Mouse (Mus musculus) layer of hippocampus, postnatal 36 days (tissue): ENCODE data around the gene Tap2. TPM values are rescaled to one million over a fixed set of nuclear protein-coding genes. Genes with fewer than 3 reads are reported as not detected.
"Not testable (repeated sequence)": the region's sequence is repeated elsewhere in the genome, so short reads cannot be mapped to it uniquely, and the experiment has no call there.

Experiments
- DNase-seq, 2 experiments: peaks; one replicate each; pipeline ENCODE4 v3.0.0; 2022
- total RNA-seq, 2 experiments: library from RNA; stranded (reverse); gene quantifications; 2 replicates each; pipeline ENCODE4 v1.2.3; 2021

The Tap2 gene
- total RNA-seq, 2 experiments from 2014 or later, result 8.5 to 10.3 TPM

DNA sequence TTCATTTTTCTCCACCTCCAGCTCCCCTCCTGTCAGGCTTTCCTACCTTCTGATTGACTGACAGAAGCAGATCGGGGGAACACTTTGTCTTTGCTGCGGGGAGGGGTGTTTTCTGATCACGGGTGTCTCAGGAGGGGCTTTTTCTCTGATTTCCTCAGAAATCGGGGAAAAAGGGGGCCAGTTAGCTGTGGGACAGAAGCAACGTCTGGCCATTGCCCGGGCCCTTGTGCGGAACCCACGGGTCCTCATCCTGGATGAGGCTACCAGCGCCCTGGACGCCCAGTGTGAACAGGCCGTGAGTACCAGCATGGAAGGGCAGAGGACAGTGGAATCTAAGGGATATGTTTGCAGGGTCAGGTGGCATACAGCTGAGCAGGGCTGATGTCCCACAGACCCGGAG is 11.8 kb downstream of the Tap2 start:
- no peak for DNase-seq

DNA sequence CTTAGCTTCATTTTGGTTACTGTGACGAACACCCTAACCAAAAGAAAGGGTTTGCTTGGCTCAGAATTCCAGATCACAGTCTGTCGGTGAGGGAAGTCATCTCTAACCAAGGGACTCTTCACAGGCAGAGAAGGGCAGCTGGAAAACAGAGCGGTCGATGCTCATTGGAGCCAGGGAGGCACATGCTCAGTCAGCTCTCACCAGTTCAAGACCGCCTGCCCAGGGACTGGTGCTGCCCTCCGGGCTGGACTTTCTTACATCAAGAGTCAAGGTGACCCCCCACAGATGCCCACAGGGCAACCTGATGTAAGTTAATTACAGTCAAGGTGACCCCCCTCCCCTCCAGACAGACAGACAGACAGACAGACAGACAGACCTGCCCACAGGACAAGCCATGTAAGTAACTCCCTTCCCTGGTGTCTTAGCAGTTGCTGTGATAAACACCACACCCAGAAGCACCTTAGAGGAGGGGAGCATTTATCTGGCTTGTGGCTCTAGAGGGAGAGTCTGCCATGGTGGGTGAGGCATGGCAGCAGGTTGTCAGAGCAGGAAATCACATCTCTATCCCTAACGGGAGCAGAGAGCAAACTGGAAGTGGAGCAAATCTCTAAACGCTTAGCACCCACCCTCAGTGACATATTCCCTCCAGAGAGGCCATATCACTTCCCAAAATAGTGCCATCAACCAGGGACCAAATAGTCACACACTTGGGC is 14.0 kb downstream of the Tap2 start:
- no peak for DNase-seq

DNA sequence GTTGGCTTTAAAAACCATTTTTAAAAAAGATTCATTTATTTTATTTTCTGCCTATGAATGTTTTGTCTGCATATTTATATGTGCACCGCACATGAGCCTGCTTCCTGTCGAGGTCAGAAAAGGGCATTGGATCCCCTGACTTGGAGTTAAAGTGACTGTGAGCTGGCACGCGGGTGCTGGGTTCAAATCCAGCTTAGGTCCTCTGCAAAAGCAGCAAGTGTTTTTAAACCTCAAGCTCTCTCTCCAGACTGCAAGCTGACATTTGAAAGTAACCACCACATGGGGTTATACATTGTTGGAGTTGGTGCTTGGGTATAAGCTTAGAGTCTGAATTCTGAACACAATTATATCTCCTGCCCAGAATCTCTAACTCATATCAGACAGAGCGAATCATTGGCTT is 14.7 kb downstream of the Tap2 start:
- no peak for DNase-seq

DNA sequence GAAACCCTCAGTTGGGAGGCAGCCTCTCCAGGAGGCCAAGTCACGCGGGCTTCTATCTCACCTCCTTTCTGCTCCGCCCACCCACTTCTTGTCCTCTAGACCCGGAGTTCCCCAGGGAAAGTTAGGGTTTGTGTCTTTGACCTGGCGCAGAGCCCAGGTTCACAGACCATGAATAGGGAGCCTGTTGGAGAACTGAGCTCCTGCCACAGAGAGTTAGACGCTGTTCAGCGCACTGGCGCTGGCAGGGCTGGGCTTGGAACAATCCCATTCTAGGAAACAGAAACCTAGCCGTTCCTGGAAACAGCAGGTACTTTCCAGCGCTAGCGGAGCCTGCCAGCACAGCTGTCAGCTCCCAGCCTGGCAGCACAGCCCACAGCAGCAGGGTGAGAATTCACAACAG is 15.3 kb downstream of the Tap2 start:
- peak in 1 of 2 experiments; percentile 23 for DNase-seq

DNA sequence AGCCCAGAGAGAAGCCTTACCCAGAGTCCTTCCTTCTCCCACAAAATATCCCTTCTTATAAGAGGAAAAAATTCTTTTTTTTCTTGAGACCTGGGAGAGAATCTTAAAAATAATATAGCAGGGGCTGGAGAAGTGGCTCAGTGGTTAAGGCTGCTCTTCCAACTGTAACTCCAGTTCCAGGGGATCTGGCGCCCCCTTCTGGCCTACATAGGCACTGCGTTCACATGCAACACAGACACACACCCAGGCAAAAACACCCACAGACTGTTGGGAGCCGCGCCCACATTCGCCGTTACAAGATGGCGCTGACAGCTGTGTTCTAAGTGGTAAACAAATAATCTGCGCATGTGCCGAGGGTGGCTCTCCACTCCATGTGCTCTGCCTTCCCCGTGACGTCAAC is 15.8 kb downstream of the Tap2 start:
- DNase-seq, result not testable (repeated sequence)

DNA sequence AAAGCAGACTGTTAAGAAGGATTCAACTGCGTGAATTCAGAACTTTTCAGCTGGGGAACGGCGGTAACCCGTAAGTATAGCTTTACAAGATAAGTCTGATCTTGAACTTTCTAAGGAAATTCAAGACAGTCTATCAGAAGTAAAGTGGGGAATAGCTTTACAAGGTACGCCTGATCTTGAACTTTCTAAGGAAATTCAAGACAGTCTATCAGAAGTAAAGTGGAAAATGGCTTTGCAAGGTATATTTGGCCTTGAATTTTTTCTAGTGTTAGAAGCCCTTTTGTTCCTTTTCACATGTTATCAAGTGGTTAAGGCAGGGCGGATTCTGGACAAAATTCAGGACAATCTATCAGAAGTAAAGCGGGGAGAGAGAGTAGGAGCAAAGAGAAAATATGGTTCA is 16.5 kb downstream of the Tap2 start:
- DNase-seq, result not testable (repeated sequence)

DNA sequence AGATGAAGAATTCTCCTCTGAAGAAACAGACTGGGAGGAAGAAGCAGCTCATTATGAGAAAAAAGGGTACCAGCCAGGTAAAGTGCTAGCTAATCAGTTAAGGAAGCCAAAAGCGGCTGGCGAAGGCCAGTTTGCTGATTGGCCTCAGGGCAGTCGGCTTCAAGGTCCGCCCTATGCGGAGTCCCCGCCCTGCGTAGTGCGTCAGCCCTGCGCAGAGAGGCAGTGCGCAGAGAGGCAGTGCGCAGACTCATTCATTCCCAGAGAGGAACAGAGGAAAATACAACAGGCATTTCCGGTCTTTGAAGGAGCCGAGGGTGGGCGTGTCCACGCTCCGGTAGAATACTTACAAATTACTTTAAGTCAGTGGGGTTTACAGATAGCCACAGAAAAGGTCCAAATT is 17.1 kb downstream of the Tap2 start:
- not testable (repeated sequence) for DNase-seq

DNA sequence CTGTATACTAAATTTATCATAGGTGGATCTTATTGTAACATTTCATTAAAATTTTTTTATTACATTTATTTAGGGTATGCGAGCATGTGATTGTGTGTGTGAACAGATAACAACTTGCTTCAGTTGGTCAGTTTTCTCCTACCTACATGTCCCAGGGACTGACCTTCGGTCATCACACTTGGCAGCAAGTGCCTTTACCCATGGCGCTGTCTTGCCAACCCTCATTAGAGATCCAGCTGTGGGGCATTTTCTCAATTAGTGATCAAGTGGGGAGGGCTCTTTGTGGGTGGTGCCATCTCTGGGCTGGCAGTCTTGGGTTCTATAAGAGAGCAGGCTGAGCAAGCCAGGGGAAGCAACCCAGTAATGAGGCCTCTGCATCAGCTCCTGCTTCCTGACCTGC is 21.5 kb downstream of the Tap2 start:
- no peak for DNase-seq

DNA sequence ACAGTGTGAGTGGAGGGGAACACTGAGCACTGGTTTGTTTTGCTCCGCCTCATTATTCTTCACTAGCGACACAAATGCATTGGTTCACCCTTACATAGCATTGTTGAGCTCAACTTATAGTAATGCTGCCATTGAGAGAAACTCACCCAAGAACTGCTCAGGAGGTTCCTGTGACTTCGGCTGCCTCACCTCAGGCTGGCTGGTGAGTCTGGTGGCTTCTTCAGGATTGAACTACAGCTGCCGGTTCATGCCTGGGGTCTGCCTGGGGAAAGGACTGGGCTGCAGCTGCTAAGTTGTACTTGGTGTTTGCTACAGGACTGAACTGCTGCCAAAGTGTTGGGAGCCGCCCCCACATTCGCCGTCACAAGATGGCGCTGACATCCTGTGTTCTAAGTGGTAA is 22.1 kb downstream of the Tap2 start:
- DNase-seq, result no peak

DNA sequence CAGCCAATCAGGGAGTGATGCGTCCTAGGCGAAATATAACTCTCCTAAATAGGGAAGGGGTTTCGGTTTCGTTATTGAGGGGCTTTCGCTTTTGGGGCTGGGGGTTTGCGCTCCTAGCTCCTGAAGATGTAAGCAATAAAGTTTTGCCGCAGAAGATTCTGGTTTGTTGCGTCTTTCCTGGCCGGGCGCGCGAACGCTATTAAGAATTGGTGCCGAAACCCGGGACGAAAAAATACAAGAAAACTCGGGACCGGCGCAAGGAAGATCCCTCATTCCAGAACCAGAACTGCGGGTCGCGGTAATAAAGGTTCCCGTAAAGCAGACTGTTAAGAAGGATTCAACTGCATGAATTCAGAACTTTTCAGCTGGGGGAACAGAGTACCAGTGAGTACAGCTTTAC is 22.6 kb downstream of the Tap2 start:
- not testable (repeated sequence) for DNase-seq

DNA sequence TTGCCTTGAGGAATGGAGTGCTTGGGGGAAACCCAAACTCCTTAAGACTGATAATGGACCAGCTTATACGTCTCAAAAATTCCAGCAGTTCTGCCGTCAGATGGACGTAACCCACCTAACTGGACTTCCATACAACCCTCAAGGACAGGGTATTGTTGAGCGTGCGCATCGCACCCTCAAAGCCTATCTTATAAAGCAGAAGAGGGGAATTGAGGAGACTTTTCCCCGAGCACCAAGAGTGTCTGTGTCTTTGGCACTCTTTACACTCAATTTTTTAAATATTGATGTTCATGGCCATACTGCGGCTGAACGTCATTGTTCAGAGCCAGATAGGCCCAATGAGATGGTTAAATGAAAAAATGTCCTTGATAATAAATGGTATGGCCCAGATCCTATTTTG is 27.6 kb downstream of the Tap2 start:
- not testable (repeated sequence) for DNase-seq

DNA sequence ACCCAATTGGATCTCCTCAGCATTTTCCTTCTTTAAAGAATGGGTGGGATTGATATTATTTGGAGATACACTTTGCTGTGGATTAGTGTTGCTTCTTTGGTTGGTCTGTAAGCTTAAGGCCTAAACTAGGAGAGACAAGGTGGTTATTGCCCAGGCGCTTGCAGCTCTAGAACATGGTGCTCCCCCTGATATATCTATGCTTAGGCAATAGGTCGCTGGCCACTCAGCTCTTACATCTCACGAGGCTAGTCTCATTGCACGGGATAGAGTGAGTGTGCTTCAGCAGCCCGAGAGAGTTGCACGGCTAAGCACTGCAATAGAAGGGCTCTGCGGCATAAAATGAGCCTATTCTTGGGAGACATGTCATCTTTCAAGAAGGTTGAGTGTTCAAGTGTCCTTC is 28.7 kb downstream of the Tap2 start:
- not testable (repeated sequence) for DNase-seq

DNA sequence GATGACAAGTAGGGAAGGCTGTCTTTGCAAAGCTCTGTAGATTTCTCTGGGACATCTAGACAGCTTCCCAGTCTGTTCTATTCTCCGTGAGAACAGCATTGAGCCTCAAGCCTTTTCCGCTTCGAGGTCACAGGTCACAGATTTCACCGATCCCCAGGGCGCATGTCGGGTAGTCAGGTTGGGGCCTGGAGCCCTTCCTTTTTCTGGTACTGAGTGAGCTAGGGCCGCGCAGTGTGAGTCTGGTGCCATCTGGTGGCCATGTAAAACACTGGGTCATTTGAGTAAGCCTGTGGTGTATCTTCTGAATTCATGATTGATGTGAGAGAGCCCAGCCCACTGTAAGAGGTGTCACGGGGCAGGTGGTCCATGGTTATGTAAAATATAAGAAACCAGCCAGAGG is 31.6 kb downstream of the Tap2 start:
- DNase-seq, result peak; percentile 64 to 66

DNA sequence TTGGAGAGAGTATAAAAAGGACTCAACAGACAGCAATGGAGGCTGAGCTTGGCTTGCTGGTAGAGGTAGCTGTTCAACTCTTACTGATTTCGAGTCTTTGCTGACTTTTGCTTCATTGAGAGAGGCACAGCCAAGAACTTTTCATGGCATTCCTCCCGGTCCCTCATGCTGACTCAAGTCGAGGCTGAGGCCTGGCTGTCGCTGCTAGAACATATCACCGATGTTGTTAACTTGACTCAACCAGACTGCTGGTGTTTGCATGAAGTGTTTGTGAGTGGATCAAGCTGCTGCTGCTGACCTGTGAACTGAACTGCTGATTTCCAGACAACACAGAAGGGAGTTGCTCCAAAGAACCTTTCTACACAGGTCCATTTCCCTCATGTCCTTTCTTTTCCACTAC is 33.4 kb downstream of the Tap2 start:
- no peak for DNase-seq

DNA sequence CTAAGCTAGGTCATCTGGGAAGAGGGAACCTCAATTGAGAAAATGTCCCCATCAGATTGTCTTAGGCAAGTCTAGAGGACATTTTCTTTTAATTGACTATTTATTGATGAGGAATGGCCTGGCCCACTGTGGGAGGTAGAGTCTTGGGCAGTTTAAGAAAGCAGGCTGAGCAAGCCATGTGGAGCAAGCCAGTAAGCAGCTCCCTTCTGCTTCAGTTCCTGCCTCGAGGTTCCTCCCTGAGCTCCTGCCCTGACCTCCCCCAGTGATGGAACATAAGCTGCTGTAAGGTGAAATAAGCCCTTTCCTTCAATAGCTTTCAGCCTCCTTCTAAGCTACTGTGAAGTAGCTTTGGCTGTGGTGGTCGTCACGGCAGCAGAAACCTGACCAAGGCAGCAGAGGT is 34.4 kb downstream of the Tap2 start:
- no peak for DNase-seq

DNA sequence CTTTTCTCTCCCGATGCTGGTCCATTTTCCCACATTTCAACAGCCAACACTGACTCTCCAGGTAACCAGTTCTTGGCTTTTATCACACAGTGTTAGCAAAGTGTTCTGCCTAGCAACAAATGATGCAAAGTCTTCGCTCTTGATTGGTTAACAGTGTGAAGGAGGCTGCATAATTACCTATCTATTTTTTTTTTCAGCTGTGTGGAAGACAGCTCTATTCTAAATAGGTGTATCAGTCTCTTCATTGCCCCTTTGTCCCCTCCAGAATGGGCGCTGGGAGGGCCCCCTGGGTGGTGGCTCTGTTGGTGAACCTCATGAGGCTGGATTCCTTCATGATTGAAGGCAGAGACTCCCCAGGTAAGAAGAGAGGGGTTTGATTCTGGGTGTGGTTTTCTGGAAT is 35.4 kb downstream of the Tap2 start, which contains the start of gene H2-Ob:
TSS of gene H2-Ob (plus strand) at position 198 of the 400 bp plus-strand sequence.
- DNase-seq, result no peak

DNA sequence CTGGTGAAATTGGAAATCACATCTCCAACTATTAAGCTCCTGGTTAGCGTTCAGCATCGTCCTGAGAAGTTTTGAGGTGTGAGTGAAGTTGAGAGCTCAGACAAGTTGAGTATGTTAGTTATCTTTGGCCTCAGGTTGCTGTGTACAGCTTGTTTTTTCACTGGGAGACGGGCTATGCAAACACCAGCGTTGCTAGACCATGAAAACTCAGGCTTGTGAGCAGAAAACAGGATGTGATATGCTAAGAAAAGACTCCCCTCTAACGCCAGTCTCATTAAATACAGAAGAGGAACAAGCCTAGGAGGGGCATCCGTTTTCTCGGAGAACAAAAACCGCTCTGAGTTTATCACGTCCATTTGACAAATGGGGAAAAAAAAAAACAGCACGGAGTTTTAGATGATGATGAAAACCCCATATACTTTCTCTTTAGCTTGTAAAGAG is 36.3 kb downstream of the Tap2 start:
- DNase-seq, result no peak

DNA sequence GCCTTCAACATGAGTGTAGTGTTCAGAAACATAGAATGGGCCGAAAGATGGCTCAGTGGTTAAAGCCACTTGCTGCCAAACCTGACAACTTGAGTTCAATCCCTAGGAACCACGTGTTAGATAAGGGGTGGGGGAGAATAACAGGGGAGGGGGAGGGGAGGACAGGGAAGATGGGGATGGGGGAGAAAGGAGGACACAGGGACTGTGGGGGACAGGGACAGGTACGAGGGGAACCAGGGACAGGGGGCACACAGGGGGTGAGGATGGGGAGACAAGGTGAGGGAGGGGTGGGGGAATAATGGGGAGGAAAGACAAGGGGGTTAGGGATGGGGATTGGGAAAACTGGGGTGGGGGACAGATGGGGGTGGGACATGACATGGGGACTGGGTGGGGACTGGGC is 37.0 kb downstream of the Tap2 start:
- no peak for DNase-seq

DNA sequence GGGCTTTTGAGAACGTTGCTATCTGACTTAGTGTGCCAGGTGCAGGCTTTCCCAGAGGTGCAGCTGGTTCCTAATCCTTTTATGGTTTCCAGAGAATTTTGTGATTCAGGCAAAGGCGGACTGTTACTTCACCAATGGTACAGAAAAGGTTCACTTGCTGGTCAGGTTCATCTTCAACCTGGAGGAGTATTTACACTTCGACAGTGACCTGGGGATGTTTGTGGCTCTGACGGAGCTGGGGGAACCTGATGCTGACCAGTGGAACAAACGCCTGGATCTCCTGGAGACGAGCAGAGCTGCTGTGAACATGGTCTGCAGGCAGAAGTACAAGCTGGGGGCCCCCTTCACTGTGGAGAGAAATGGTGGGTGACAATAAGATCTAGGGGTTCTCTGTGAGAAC is 37.6 kb downstream of the Tap2 start:
- DNase-seq, result no peak

DNA sequence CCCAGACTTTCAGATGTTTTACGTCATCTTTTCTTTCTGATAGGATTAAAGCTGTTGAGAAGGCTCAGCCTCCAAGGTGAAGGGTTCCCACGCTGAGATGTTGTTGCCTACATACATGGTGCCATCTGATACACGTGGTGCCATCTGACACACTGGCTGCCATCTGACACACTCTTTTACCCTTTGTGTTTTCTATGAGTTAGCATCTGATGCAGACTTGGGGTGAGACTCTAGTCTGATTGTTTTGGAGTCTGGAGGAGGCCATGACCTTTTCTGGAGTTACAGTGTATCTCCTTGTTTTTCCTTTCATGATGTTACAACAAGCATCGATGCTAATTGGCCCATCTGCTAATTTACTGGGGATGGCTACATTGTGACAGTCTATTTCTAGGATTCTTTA is 41.3 kb downstream of the Tap2 start:
- DNase-seq, result no peak

DNA sequence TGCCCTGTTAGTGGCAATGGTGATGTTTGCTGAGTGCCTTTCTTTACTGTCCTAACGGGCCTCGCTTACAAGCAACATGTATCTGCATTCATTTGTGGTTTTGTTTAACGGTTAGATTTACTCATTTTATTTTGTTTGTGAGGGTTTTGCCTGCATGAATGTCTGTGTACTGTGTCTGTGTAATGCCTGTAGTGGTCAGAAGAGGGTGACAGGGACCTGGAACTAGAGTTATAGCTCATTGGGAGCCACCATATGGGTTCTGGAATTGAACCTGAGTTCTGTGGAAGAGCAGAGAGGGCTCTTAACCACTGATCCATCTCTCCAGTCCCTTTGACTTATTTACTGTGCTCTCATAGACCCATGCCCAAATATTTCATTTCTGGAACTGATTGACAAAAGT is 43.7 kb downstream of the Tap2 start:
- DNase-seq, result no peak

DNA sequence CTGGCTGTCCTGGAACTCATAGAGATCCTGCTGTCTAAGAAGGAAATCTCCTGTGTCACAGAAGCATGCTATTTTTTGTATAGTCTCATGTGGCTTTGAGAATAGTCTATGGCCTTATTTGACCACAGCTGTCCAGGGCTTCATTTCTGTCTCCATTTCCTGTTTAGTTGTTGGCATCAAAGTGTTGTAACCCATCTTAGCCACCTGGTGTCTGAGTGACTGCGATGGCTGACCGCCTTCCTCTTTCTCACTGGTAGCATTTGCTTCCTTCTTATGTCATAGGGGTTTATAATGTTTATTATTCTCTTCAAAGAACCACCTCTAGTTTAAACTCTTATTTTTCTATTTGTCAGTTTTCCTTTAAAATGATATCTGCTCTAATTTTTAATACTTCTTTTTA is 45.4 kb downstream of the Tap2 start:
- DNase-seq, result no peak

DNA sequence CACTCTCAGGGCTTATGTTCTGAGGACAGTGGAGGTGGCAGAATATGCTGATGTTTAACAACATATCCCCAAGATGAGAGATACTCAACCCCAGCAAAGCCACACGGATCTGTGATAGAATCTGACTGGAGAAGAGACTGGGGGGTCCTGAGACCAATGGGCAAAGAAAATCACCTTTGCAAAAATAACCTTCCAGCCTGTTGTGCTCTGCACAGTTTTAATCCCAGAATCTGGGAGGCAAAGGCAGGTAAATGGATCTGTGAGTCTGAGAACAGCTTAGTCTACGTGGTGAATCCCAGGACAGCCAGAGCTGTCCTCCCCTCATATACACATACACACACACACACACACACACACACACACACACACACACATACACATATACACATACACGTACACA is 46.0 kb downstream of the Tap2 start:
- no peak for DNase-seq

DNA sequence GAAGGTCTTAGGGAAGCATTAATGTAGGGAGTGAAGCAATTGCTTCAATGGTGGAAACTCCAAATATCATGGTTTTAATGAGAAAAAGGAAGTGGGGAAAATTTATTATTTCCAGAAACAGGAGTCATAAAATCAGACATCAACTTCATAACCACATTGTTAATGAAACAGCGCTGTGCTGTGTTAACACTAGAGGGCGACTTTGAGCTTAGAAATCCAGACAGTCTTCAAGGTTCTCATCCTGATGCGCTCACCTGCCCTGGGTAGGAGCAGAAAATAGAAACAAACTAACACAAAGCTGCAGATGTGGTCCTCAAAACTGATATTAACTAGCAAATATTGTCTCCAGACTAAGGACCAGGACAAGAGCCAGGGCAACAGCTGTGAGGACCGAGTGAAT is 46.6 kb downstream of the Tap2 start:
- DNase-seq, result no peak

DNA sequence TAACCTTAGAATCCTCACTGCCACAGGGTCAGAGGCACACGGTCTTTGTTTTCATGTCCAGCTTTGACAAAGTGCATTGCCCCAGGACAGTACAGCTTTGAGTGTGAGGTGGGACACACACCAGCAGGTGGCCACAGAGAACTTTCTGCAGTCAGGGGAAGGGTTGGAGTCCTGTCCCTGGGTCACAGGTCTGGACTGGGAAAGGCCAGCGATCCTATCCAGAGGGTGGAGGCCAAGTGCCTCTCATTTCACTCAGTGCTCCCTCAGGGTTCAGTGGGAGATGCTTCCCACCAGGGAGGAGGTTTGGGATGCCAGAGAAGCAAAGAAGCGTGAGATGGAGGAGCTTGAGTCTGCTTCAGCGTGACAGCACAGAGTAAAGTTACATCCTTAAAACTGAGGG is 48.3 kb downstream of the Tap2 start:
- DNase-seq, result no peak
